Comparison of ENCODE assay signal across 21 mouse cellular contexts in genomic region chr10:62902829-62903228, GRCm38 (mm10).
"Had no signal": no experiment of that assay in that cellular context is flagged by ENCODE, and none has a peak within 500 bp of the region (broad histone marks: within the 10 kb centered on the region; RNA-seq: fewer than 3 reads in every experiment).

No protein-coding gene starts in this region.

- H3K36me3 ChIP-seq: heart, embryonic 10.5 days; heart, embryonic 13.5 days; heart, embryonic 15.5 days; hindbrain, embryonic 13.5 days; hindbrain, embryonic 15.5 days; kidney, embryonic 15.5 days; limb, embryonic 13.5 days; limb, embryonic 15.5 days; liver, embryonic 12.5 days had no signal

- H3K4me1 ChIP-seq: heart, embryonic 10.5 days; heart, embryonic 13.5 days; heart, embryonic 15.5 days; hindbrain, embryonic 13.5 days; hindbrain, embryonic 15.5 days; limb, embryonic 13.5 days; limb, embryonic 15.5 days; liver, embryonic 12.5 days had no signal

- H3K4me3 ChIP-seq: heart, embryonic 10.5 days; heart, embryonic 13.5 days; heart, embryonic 15.5 days; hindbrain, embryonic 13.5 days; hindbrain, embryonic 15.5 days; kidney, embryonic 15.5 days; limb, embryonic 13.5 days; limb, embryonic 15.5 days; liver, embryonic 12.5 days had no signal

- DNase-seq: gastrocnemius, postnatal 14 days; gastrocnemius, postnatal 36 days; heart, adult 18-20 months; heart, postnatal 14 days; heart, postnatal 36 days; kidney, adult 18-20 months; kidney, adult 9 months; kidney, postnatal 14 days; kidney, postnatal 36 days; layer of hippocampus, adult 9-11 months; layer of hippocampus, postnatal 36 days; left cerebral cortex, postnatal 4 days had no signal

- H3K27me3 ChIP-seq: heart, embryonic 13.5 days; heart, embryonic 15.5 days; hindbrain, embryonic 13.5 days; hindbrain, embryonic 15.5 days; kidney, embryonic 15.5 days; limb, embryonic 13.5 days; limb, embryonic 15.5 days had no signal

- H3K9me3 ChIP-seq: heart, embryonic 10.5 days; heart, embryonic 13.5 days; heart, embryonic 15.5 days; hindbrain, embryonic 13.5 days; hindbrain, embryonic 15.5 days; kidney, embryonic 15.5 days; limb, embryonic 15.5 days; liver, embryonic 12.5 days had no signal
